Mouse (Mus musculus): Measurements from ENCODE around the gene Hs3st6.

- no peak for TF ChIP-seq EP300 (IDR thresholded peaks at IDR 0.05; ENCODE audit: insufficient read depth, low read depth, low read length)
- TF ChIP-seq CTCF (IDR thresholded peaks at IDR 0.05; ENCODE audit: low read depth, low read length) = no peak
These were observed 46.7 kb downstream of the Hs3st6 start for GRCm38 (mm10) chr17:24799476-24799875.
